Mouse (Mus musculus) intestine, embryonic 16.5 days (tissue): ENCODE measurements around the gene Podnl1. TPM values are rescaled to one million over a fixed set of nuclear protein-coding genes. Genes with fewer than 3 reads are reported as not detected.

Experiments
- ATAC-seq: fragments of 200-750 bp; cut with Nextera tagmentation; 2 replicates; pipeline ENCODE4 v1.8.0; 2017; ENCODE audit warnings: moderate TSS enrichment, moderate library complexity
- H3K27ac ChIP-seq: fragments of 300-500 bp; sonication (generic); 2 replicates; pipeline ENCODE4 v1.5.1; 2014; ENCODE audit warnings: mild to moderate bottlenecking, low read length
- H3K27me3 ChIP-seq: fragments of 300-500 bp; sonication (generic); replicated peaks from 2 replicates; pipeline ENCODE4 v1.6.1; 2014; ENCODE audit warnings: low read length, control low read depth, mixed read lengths; ENCODE audit not compliant: control insufficient read depth, insufficient read depth
- H3K36me3 ChIP-seq: fragments of 300-500 bp; sonication (generic); 2 replicates; pipeline ENCODE4 v1.6.1; 2014; ENCODE audit warnings: low read length, control low read depth; ENCODE audit not compliant: control insufficient read depth, insufficient read depth
- H3K4me1 ChIP-seq: fragments of 300-500 bp; sonication (generic); 2 replicates; pipeline ENCODE4 v1.6.1; 2014; ENCODE audit warnings: low read length, control low read depth, mixed read lengths; ENCODE audit not compliant: control insufficient read depth, insufficient read depth
- H3K4me2 ChIP-seq: fragments of 300-500 bp; sonication (generic); 2 replicates; pipeline ENCODE4 v1.6.1; 2014; ENCODE audit warnings: low read depth, low read length, control low read depth
- H3K4me3 ChIP-seq: fragments of 300-500 bp; sonication (generic); 2 replicates; pipeline ENCODE4 v1.5.1; 2014; ENCODE audit warnings: mild to moderate bottlenecking, low read length
- H3K9ac ChIP-seq: fragments of 300-500 bp; sonication (generic); 2 replicates; pipeline ENCODE4 v1.6.1; 2014; ENCODE audit warnings: low read depth, low read length
- H3K9me3 ChIP-seq: fragments of 300-500 bp; sonication (generic); 2 replicates; pipeline ENCODE4 v1.6.1; 2016; ENCODE audit warnings: low read length, control low read depth; ENCODE audit not compliant: control insufficient read depth
- WGBS: fragments of 180-500 bp; shearing (Covaris S2); extraction: QIAGEN DNeasy Blood & Tissue Kit; methylation state at CpG from one replicate; pipeline ENCODE4 v1.1.7; 2014; 5-methylcytosine and 5-hydroxymethylcytosine counted together
- polyA plus RNA-seq: library from polyadenylated mRNA; unstranded; fragments of >200 nt; fragmentation: Nextera tagmentation; extraction: Ambion mirVana; gene quantifications from 2 replicates; pipeline ENCODE4 v1.2.1, GENCODE M21; 2015

The Podnl1 gene
- polyA plus RNA-seq, 1 experiment from 2014 or later: 0.38 TPM

DNA sequence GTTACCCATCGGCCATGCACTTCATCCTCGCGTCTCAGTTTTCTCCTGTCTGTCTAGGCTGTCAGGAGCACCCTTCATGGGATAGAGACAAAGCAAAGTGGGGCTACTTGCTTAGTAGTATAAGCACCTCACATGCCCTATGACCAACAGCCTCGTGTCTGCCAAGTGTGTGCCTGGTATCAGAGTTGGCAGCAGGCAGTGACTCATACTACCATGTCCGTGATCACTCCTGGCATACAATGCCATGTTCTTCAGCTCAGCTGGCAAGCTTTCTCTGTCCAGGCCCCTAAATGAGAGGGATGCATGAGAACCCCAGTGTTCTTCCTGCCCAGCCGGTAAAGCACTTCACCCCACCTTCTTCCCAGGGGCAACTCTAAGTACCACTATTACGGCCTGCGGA lies 35.2 kb upstream of the Podnl1 start:
- no peak overlapping the region for H3K4me3 ChIP-seq
- peaks cover 21% of the 10 kb centered on the region for H3K36me3 ChIP-seq
- no peak overlapping the region for H3K9ac ChIP-seq
- H3K27me3 ChIP-seq: no peaks in the 10 kb centered on the region
- no peak overlapping the region for H3K4me2 ChIP-seq
- H3K4me1 ChIP-seq: no peaks in the 10 kb centered on the region
- WGBS: 92% methylated on average over 8 of the region's 8 CpGs
- ATAC-seq: no peak
- H3K27ac ChIP-seq: no peak overlapping the region
- H3K9me3 ChIP-seq: no peaks in the 10 kb centered on the region

DNA sequence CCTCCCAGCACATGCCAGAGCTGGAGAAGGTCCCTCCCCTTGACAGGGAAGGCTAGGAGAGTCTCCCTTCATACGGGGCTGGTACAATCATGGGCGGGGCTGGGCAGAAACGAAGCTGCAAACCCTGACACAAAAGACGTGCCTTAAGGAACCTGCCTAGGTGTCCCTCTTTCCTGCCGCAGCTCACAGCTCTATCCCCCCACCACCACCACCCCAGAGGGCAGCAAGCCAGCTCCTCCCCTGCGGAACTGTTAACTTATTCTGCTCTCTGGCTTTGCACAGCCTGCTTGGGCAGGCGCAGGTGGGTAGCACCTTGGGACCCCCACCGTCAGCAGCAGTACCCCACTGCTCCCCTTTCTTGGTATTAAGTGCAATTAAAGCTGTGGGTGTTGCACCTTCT lies 29.7 kb upstream of the Podnl1 start:
- no peak for ATAC-seq
- no peak overlapping the region for H3K4me2 ChIP-seq
- peaks cover 43% of the 10 kb centered on the region for H3K36me3 ChIP-seq
- 68% methylated on average over 8 of the region's 8 CpGs for WGBS
- no peak overlapping the region for H3K27ac ChIP-seq
- H3K4me3 ChIP-seq: no peak overlapping the region
- H3K27me3 ChIP-seq: no peaks in the 10 kb centered on the region
- H3K9ac ChIP-seq: no peak overlapping the region
- H3K4me1 ChIP-seq: no peaks in the 10 kb centered on the region
- no peaks in the 10 kb centered on the region for H3K9me3 ChIP-seq

DNA sequence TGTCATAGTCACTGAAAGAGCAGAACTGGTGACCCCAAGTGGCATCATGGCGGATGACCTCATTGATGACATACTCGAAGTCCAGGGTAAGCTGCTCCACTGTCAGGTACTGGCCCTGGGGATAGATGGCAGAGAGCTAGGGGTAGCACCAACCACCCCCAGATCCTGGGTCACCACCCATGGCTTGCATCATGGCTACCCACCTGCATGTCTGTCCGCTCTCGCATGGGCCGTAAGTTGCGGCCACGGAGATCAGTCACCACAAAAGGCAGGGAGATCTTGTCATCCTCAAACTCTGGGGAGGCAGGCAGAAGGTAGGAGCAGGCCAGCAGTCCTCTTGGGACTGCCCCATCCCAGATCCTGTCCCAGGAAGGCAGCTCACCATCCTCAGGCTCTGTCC lies 27.4 kb upstream of the Podnl1 start:
- WGBS: 96% methylated on average over 7 of the region's 7 CpGs
- H3K36me3 ChIP-seq: peaks cover 42% of the 10 kb centered on the region
- ATAC-seq: no peak
- H3K27me3 ChIP-seq: no peaks in the 10 kb centered on the region
- no peak overlapping the region for H3K9ac ChIP-seq
- H3K4me2 ChIP-seq: no peak overlapping the region
- H3K27ac ChIP-seq: no peak overlapping the region
- no peak overlapping the region for H3K4me3 ChIP-seq
- H3K4me1 ChIP-seq: peaks cover 9% of the 10 kb centered on the region
- H3K9me3 ChIP-seq: no peaks in the 10 kb centered on the region

DNA sequence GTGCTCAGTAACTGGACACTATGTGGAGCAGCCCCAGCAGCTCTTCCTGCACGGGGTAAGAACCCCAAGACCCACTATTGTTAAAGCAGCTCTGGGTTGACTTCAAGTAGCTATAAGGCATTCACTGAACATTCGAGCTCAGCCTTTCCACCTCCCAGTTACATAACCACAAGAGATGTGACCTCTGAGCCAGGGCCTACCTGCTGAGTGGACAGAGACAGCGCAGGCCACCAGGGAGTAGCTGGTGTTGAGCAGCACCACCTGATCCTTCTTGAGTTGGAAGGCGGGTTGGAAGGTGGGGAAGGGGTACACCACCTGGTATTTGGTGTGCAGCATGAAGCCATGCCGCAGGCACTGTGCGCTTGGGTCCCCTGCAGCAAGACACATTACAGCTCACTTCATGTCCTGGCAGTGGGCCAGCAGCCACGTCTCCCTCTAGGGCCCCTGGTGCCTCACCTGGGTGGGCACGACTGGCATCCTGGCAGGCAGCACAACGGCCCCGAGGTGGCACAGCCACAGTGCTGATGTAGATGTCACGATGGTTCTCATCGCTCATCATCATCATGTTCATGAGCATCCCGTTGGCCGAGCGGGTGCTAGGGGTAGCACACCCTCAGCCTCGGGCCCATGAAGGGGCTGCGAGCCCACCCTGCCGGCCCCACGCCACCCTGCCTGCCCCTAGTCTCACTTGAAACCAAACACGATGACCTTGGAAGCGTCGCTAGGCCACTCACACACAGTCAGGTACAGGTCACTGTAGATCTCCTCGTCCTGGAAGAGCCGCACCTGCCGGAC lies 24.1 kb upstream of the Podnl1 start:
- no peaks in the 10 kb centered on the region for H3K9me3 ChIP-seq
- no peak overlapping the region for H3K27ac ChIP-seq
- no peak overlapping the region for H3K4me3 ChIP-seq
- no peak for ATAC-seq
- H3K36me3 ChIP-seq: peaks cover 28% of the 10 kb centered on the region
- 90% methylated on average over 25 of the region's 25 CpGs for WGBS
- H3K27me3 ChIP-seq: no peaks in the 10 kb centered on the region
- H3K4me2 ChIP-seq: no peak overlapping the region
- H3K9ac ChIP-seq: no peak overlapping the region
- H3K4me1 ChIP-seq: peaks cover 19% of the 10 kb centered on the region

DNA sequence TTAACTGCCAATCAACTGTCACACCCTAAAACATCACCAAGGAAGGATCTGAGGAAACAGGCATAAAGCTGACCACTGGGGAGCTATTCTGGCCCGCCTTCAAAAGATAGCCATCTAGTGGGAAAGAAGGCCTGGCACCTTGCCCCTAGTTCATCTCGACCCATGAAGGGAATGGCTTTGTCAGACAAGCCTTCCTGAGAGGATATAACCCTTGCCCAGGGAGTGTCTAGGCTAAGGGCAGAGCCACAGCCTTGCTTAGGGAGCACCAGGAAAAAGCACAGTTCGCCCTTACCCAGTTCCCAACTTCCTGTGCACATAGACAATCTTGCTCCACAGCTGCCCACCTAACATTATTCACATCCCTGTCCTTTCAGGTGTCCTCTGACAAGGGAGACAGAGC lies 22.2 kb upstream of the Podnl1 start:
- WGBS: 42% methylated on average over 3 of the region's 3 CpGs
- peak; percentile 29 for ATAC-seq
- peak overlapping the region; percentile 72 for H3K4me2 ChIP-seq
- H3K27ac ChIP-seq: peak overlapping the region; percentile 72
- no peaks in the 10 kb centered on the region for H3K9me3 ChIP-seq
- H3K27me3 ChIP-seq: no peaks in the 10 kb centered on the region
- peak overlapping the region; percentile 91 for H3K9ac ChIP-seq
- peaks cover 10% of the 10 kb centered on the region; the same call in 1 of the 2 replicates for H3K36me3 ChIP-seq
- H3K4me3 ChIP-seq: peak overlapping the region; percentile 73
- H3K4me1 ChIP-seq: peaks cover 19% of the 10 kb centered on the region

DNA sequence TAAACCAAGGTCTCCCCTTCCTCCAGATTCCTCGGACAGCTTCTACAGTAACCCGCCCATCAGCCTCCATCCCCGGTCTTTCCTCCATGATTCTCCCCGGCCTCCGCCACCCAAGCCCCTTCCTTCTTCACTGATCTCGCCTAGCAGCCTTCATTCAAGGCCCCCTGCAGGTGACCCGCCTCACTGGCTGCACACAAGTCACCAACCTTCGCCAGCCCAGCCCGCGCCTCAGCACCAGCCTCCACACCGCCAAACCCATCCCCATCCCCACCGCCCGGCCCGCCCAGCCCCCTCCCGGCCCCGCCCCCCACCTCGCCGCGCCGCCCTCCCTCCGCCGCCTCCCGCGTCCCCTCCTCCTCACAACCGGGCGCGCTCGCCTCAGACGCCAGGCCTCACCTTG lies 21.6 kb upstream of the Podnl1 start:
- Histone ChIP-seq H3K36me3 (peaks cover 6% of the 10 kb centered on the region; the same call in 1 of the 2 replicates), H3K4me3 (peak overlapping the region; percentile 73), H3K27me3 (no peaks in the 10 kb centered on the region), H3K27ac (peak overlapping the region; percentile 82), H3K4me1 (peaks cover 19% of the 10 kb centered on the region), H3K4me2 (peak overlapping the region; percentile 72), H3K9me3 (no peaks in the 10 kb centered on the region), H3K9ac (peak overlapping the region; percentile 91)
- under 1% methylated on average over 23 of the region's 29 CpGs for WGBS
- ATAC-seq: peak; percentile 77

DNA sequence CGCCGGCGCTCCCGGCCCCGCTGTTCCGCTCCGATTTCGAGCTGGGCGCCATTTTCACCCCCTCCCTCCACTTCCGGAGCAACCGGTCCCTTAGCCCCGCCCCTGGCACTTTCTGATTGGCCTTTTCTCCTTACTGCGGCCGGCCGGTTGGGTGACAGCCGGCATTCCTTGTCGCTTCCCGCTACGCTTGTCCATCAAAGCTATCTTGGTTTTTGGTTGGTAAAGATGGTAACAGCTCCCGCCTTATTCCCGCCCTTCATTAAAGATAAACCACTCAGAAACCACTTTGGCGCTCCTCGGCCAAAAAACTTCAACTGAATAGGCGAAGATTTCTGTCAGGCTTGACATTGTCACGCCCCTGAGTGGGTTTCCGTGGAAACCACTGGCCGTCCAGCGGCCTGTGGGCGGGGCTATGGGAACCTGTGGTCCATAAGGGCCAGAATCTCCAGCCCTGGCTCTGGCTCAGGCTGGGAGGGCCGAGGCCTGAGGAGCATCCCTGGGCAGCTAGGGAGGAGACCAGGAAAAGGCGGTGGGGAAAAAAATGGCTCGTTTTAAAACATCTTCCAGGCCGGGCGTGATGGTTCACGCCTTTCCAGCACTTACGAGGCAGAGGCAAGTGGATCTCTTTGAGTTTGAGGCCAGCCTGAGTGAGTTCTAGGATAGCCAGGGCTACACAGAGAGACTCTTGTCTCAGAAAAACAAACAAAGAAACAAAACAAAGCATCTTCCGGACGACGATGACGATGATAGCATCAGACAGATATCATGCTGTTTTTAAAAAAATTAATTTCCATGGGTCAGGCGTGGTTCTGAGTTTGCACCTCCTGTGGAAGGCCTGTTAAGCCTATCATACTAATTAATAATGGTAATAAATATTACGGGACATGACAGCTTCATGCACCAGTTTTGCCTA lies 20.8 kb upstream of the Podnl1 start, which contains the start of gene Dcaf15:
TSS of gene Dcaf15 (minus strand) at position 72 of the 913 bp plus-strand sequence.
- ATAC-seq: peak; percentile 97
- Histone ChIP-seq H3K4me2 (peak within 1 kb of the TSS; percentile 72), H3K4me3 (peak within 1 kb of the TSS; percentile 73), H3K4me1 (peaks cover 19% of the 10 kb centered on the region), H3K27me3 (no peaks in the 10 kb centered on the region), H3K9me3 (no peaks in the 10 kb centered on the region), H3K9ac (peak within 1 kb of the TSS; percentile 91), H3K36me3 (peaks cover 6% of the 10 kb centered on the region; the same call in 1 of the 2 replicates), H3K27ac (peak within 1 kb of the TSS; percentile 82)
- 6% methylated on average over 42 of the region's 42 CpGs for whole genome bisulfite sequencing

DNA sequence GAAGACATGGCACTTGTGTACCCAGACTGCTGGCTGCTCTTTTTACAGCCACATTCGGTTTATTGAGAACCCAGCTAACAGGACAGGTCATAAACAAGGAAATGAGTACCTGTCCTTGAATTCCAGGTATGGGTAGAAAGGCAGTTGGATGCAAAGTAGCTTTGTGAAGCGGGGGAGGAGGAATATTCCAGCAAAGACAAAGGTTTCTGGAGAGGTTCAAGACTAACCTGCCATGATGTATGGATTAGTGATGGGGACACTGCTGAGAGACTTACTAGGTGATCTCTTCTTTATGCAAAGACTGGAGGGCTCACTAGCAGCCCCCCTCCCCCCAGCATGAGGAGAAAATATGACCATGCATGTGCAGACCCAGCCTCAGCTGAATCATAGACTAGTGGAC lies 20.1 kb upstream of the Podnl1 start:
- 60% methylated on average over 2 of the region's 2 CpGs for WGBS
- H3K9ac ChIP-seq: no peak overlapping the region
- H3K4me2 ChIP-seq: no peak overlapping the region
- no peaks in the 10 kb centered on the region for H3K9me3 ChIP-seq
- H3K27me3 ChIP-seq: no peaks in the 10 kb centered on the region
- peaks cover 6% of the 10 kb centered on the region; the same call in 1 of the 2 replicates for H3K36me3 ChIP-seq
- H3K4me3 ChIP-seq: no peak overlapping the region
- H3K27ac ChIP-seq: no peak overlapping the region
- ATAC-seq: no peak
- H3K4me1 ChIP-seq: peaks cover 19% of the 10 kb centered on the region
